Mouse (Mus musculus) liver, embryonic 11.5 days (tissue): ENCODE measurements around the gene Poc1a. TPM values are rescaled to one million over a fixed set of nuclear protein-coding genes. Genes with fewer than 3 reads are reported as not detected.

ENCODE experiments used
- ATAC-seq: fragments of 200-750 bp; cut with Nextera tagmentation; replicated peaks from 2 replicates; pipeline ENCODE4 v1.8.0; 2017; ENCODE audit warnings: moderate number of reproducible peaks, mild to moderate bottlenecking, moderate TSS enrichment, moderate library complexity; ENCODE audit not compliant: low FRiP score
- DNase-seq: peaks from one replicate; pipeline ENCODE4 v3.0.0-alpha.2; 2017; ENCODE audit warnings: low spot score
- H3K27ac ChIP-seq: fragments of 300-500 bp; sonication (generic); 2 replicates; pipeline ENCODE4 v1.5.1; 2014; ENCODE audit warnings: mild to moderate bottlenecking, low read depth, low read length, control low read depth
- H3K27me3 ChIP-seq: fragments of 300-500 bp; sonication (generic); replicated peaks from 2 replicates; pipeline ENCODE4 v1.6.1; 2014; ENCODE audit warnings: low read length, mixed read lengths; ENCODE audit not compliant: control insufficient read depth, insufficient read depth
- H3K36me3 ChIP-seq: fragments of 300-500 bp; sonication (generic); 2 replicates; pipeline ENCODE4 v1.6.1; 2014; ENCODE audit warnings: mild to moderate bottlenecking, low read length, moderate library complexity, mixed read lengths; ENCODE audit not compliant: control insufficient read depth, insufficient read depth
- H3K4me1 ChIP-seq: fragments of 300-500 bp; sonication (generic); replicated peaks from 2 replicates; pipeline ENCODE4 v1.6.1; 2014; ENCODE audit warnings: low read length, mixed read lengths; ENCODE audit not compliant: control insufficient read depth, insufficient read depth
- H3K4me2 ChIP-seq: fragments of 300-500 bp; sonication (generic); 2 replicates; pipeline ENCODE4 v1.6.1; 2014; ENCODE audit warnings: mild to moderate bottlenecking, control low read depth, moderate library complexity
- H3K4me3 ChIP-seq: fragments of 300-500 bp; sonication (generic); 2 replicates; pipeline ENCODE4 v1.5.1; 2014; ENCODE audit warnings: low read depth, low read length, control low read depth
- H3K9ac ChIP-seq: fragments of 300-500 bp; sonication (generic); 2 replicates; pipeline ENCODE4 v1.6.1; 2014; ENCODE audit warnings: low read depth, low read length, control low read depth
- H3K9me3 ChIP-seq: fragments of 300-500 bp; sonication (generic); 2 replicates; pipeline ENCODE4 v1.6.1; 2016; ENCODE audit warnings: low read length, inconsistent platforms, mixed read lengths; ENCODE audit not compliant: control insufficient read depth
- WGBS: fragments of 180-500 bp; shearing (Covaris S2); extraction: QIAGEN DNeasy Blood & Tissue Kit; methylation state at CpG from one replicate; pipeline ENCODE4 v1.1.7; 2014; 5-methylcytosine and 5-hydroxymethylcytosine counted together
- polyA plus RNA-seq: library from polyadenylated mRNA; unstranded; fragments of >200 nt; fragmentation: Nextera tagmentation; extraction: Ambion mirVana; gene quantifications from 2 replicates; pipeline ENCODE4 v1.2.1, GENCODE M21; 2014

Gene Poc1a
- polyA plus RNA-seq, 1 experiment from 2014 or later, result 36.6 TPM

DNA sequence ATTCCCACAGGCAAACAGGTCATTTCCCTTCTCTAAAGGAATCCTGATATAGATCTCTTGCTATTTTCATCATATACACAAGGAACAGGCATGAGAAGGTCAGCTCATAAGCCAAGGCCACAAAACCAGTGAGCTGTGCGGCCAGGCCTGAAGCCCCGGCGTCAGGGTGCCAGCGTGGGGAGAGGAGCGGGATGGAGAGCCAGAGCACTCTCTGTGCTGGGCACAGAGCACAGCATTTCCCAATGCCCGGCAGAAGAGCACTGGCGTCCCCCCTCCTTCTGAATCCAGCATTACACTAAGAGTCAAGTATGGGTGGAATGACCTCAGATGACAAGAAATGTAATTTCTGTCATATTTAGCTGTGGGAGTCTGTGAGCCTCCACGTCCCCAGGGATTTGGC lies 43.5 kb upstream of the Poc1a start:
- WGBS, result 86% methylated on average over 8 of the region's 8 CpGs

DNA sequence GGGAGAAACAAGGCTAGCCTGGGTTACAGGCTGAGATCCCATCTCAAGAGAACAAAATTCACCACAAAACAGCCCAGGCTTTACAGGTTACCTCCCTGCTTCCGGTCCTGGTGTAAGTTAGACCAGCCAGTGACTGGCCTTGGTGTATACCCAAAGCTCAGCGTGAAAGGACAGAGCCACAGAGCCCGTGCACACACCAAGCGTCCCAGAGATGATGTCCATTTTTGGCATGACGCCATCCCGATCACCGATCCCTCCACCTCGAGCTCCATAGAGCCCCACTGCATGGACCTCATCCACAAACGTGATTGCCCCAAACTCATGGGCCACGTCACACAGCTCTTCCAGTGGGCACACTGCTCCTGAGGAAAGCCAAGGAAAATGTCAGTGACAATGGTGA lies 43.0 kb upstream of the Poc1a start:
- WGBS, result 95% methylated on average over 10 of the region's 10 CpGs
- Histone ChIP-seq H3K9me3 (no peaks in the 10 kb centered on the region), H3K4me2 (no peak overlapping the region), H3K27ac (no peak overlapping the region), H3K4me1 (no peaks in the 10 kb centered on the region), H3K36me3 (peaks cover 51% of the 10 kb centered on the region), H3K4me3 (no peak overlapping the region), H3K27me3 (no peaks in the 10 kb centered on the region), H3K9ac (no peak overlapping the region)
- ATAC-seq, result no peak
- DNase-seq, result no peak

More for the DNA sequence above, 43.5 kb upstream of the Poc1a start:
- DNase-seq, result no peak
- Histone ChIP-seq H3K4me2 (no peak overlapping the region), H3K27me3 (no peaks in the 10 kb centered on the region), H3K4me3 (no peak overlapping the region), H3K4me1 (no peaks in the 10 kb centered on the region), H3K36me3 (peaks cover 51% of the 10 kb centered on the region), H3K9ac (no peak overlapping the region), H3K27ac (no peak overlapping the region), H3K9me3 (no peaks in the 10 kb centered on the region)
- no peak for ATAC-seq

DNA sequence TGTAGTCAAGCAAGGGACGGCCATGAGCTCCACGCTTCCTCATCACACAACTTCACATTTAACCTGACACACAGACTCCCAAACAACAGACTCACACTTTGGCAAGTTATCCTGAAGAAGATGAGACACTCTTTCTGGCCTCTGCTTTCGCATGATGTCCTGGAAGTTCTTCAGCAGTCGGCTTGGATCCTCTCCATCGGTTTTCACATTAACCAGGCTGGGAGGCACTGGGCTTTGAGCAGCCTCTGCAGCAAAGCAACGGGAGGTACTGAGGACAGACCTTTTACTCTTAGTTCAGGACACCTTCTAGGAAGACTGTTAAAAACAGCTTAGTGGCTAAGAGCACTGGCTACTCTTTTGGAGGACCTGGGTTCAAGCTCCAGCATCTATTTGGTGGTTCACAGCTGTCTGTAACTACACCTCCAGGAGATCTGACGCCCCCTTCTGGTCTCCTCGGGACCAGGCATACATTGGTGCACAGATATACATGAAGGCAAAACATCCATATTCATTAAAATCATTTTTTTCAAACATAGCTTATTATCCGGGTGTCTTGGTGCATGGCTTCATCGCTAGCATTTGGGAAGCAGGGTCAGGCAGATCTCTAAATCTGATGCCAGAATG lies 39.2 kb upstream of the Poc1a start:
- no peak overlapping the region for H3K9ac ChIP-seq
- no peaks in the 10 kb centered on the region for H3K9me3 ChIP-seq
- H3K27me3 ChIP-seq, result no peaks in the 10 kb centered on the region
- DNase-seq (no peak), ATAC-seq (no peak)
- H3K36me3 ChIP-seq, result peaks cover 40% of the 10 kb centered on the region
- H3K4me2 ChIP-seq, result no peak overlapping the region
- no peak overlapping the region for H3K4me3 ChIP-seq
- H3K27ac ChIP-seq, result no peak overlapping the region
- 85% methylated on average over 10 of the region's 10 CpGs for WGBS
- H3K4me1 ChIP-seq, result peaks cover 6% of the 10 kb centered on the region

GRCm38 (mm10) chr9:106242813-106243488 lies 37.9 kb upstream of the Poc1a start:
- no peak for DNase-seq

GRCm38 (mm10) chr9:106249550-106249949 lies 31.3 kb upstream of the Poc1a start:
- Histone ChIP-seq H3K4me1 (peaks cover 23% of the 10 kb centered on the region), H3K4me2 (no peak overlapping the region), H3K36me3 (no peaks in the 10 kb centered on the region; the same call in 1 of the 2 replicates), H3K4me3 (no peak overlapping the region), H3K9me3 (no peaks in the 10 kb centered on the region), H3K9ac (no peak overlapping the region), H3K27ac (no peak overlapping the region; the same call in 1 of the 2 replicates), H3K27me3 (no peaks in the 10 kb centered on the region)
- WGBS, result 82% methylated on average over 11 of the region's 11 CpGs
- no peak for ATAC-seq
- no peak for DNase-seq

More at GRCm38 (mm10) chr9:106242813-106243488, 37.9 kb upstream of the Poc1a start:
- no peak for ATAC-seq
- Histone ChIP-seq H3K4me2 (no peak overlapping the region), H3K36me3 (peaks cover 32% of the 10 kb centered on the region), H3K9ac (no peak overlapping the region), H3K4me1 (peaks cover 14% of the 10 kb centered on the region), H3K27ac (no peak overlapping the region), H3K27me3 (no peaks in the 10 kb centered on the region), H3K4me3 (no peak overlapping the region), H3K9me3 (no peaks in the 10 kb centered on the region)
- WGBS, result 66% methylated on average over 19 of the region's 19 CpGs

DNA sequence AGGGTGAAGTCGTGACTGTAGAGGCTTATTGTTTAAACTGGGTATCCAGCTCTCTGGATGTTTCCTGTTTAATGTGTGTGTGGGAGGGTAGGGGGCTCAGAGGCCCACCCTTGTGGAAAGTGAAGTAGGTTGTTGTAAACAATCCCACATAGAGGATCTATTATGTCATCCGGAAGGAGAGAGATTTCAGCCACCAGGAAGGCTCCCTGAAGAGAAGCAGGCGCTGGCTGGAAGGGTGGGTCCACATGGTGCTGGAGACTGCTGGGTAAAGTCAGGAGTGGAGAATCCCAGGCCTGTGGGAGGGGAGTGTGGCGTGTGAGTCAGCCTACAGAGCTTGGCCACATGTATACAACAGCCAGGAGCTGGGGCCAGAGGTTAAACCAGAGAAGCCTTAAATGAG lies 30.6 kb upstream of the Poc1a start:
- H3K4me1 ChIP-seq, result peaks cover 23% of the 10 kb centered on the region
- no peak overlapping the region for H3K4me3 ChIP-seq
- no peak overlapping the region for H3K4me2 ChIP-seq
- ATAC-seq (no peak), DNase-seq (no peak)
- peak overlapping the region; percentile 52; the same call in 1 of the 2 replicates for H3K27ac ChIP-seq
- H3K27me3 ChIP-seq, result no peaks in the 10 kb centered on the region
- peak overlapping the region; percentile 20; the same call in 1 of the 2 replicates for H3K9ac ChIP-seq
- no peaks in the 10 kb centered on the region; the same call in 1 of the 2 replicates for H3K36me3 ChIP-seq
- 46% methylated on average over 4 of the region's 4 CpGs for WGBS
- H3K9me3 ChIP-seq, result no peaks in the 10 kb centered on the region

DNA sequence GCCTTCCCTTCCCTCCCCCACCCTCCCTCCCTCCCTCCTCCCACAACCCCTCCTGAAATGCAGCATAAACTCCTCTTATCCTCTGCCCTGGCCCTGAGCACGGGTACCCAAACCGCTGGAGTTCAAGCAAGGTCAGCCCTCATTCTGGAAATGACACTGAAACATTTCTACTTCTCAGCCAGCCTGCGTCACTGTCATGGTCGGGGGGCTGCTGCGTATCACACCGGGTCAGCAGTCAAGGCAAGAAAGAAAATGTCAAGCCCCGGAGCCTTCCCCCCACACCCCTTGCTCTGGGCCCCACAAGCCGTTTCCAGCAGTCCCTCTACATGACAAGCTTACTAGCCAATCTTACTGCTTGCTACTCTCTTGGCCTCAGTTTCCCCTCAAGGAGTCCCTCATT lies 29.8 kb upstream of the Poc1a start:
- Histone ChIP-seq H3K4me1 (peaks cover 23% of the 10 kb centered on the region), H3K4me3 (no peak overlapping the region), H3K9ac (no peak overlapping the region), H3K27ac (peak overlapping the region; percentile 52; the same call in 1 of the 2 replicates), H3K9me3 (no peaks in the 10 kb centered on the region), H3K27me3 (no peaks in the 10 kb centered on the region), H3K4me2 (no peak overlapping the region), H3K36me3 (no peaks in the 10 kb centered on the region)
- ATAC-seq, result no peak
- DNase-seq, result no peak
- 64% methylated on average over 8 of the region's 8 CpGs for WGBS

DNA sequence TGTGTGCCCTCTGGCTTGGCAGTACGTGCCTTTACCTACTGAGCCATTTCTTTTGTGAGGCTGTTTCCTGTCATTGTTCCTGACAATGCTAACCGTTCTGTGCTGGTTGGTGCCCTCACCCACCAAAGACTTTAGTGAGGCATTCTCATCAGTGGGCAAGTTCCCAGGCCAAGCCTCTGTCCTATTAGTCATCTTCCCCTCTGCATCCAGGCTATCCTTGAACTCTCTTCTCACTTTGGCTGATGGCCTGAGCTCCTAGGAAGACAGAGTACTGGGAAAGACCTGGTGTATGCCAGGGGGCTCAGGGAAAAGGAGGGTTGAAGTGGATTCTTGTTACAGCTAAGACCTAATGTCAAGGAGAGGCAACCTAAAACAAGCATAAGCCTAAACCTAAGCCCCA lies 26.9 kb upstream of the Poc1a start:
- Histone ChIP-seq H3K27me3 (no peaks in the 10 kb centered on the region), H3K4me1 (peaks cover 5% of the 10 kb centered on the region; the same call in 1 of the 2 replicates), H3K9me3 (no peaks in the 10 kb centered on the region), H3K9ac (no peak overlapping the region), H3K4me2 (no peak overlapping the region), H3K36me3 (no peaks in the 10 kb centered on the region), H3K27ac (no peak overlapping the region), H3K4me3 (no peak overlapping the region)
- ATAC-seq, result no peak
- DNase-seq, result no peak
- WGBS, result 56% methylated on average over 2 of the region's 2 CpGs

DNA sequence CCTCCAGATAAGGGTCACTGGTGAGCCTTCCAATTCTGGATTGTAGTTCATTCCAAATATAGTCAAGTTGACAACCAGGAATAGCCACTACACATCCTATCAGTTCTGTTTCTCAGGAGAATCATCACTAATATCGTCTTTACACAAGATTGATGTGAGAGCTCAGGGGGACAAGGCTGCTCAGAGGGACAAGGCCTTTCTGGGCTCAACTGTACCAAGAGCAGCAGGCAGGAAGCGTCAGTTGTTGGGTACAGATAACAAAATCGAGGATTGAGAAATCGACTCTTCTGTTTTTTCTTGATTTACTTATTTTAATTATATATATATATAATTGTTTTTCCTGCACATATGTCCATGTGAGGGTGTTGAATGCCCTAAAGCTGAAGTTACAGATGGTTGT lies 22.4 kb upstream of the Poc1a start:
- Histone ChIP-seq H3K27me3 (no peaks in the 10 kb centered on the region), H3K9ac (no peak overlapping the region), H3K9me3 (no peaks in the 10 kb centered on the region), H3K4me1 (no peaks in the 10 kb centered on the region), H3K27ac (no peak overlapping the region), H3K4me3 (no peak overlapping the region), H3K36me3 (no peaks in the 10 kb centered on the region), H3K4me2 (no peak overlapping the region)
- DNase-seq (no peak), ATAC-seq (no peak)
- 50% methylated on average over 4 of the region's 4 CpGs for WGBS
